Mouse (Mus musculus): ENCODE data around the gene Olfr630. TPM values are rescaled to one million over a fixed set of nuclear protein-coding genes. Genes with fewer than 3 reads are reported as not detected.
"Not testable (repeated sequence)": the region's sequence is repeated elsewhere in the genome, so short reads cannot be mapped to it uniquely, and the experiment has no call there.

Olfr630 gene
- total RNA-seq (2022), result not detected

GRCm38 (mm10) chr7:103757233-103757632 is at the start of gene Olfr630:
TSS of gene Olfr630 (minus strand) at chr7:103757333.
- no peak for DNase-seq (ENCODE audit: low spot score in 2 of 2)

GRCm38 (mm10) chr7:103806856-103807255 is 49.7 kb upstream of the Olfr630 start:
- DNase-seq (ENCODE audit: low spot score in 2 of 2), result no peak

GRCm38 (mm10) chr7:103792669-103793388 is 35.7 kb upstream of the Olfr630 start:
- no peak for DNase-seq (ENCODE audit: low spot score in 2 of 2)

GRCm38 (mm10) chr7:103791721-103792120 is 34.6 kb upstream of the Olfr630 start, which contains the start of gene Olfr67:
TSS of gene Olfr67 (minus strand) at chr7:103791821.
- DNase-seq (ENCODE audit: low spot score in 2 of 2), result no peak

GRCm38 (mm10) chr7:103779598-103779997 is 22.5 kb upstream of the Olfr630 start, which contains the start of gene Olfr68:
TSS of gene Olfr68 (minus strand) at chr7:103779698.
- DNase-seq (ENCODE audit: low spot score in 2 of 2), result no peak

- not testable (repeated sequence) for DNase-seq (ENCODE audit: low spot score in 2 of 2)
Observed at GRCm38 (mm10) chr7:103777652-103778051, 20.5 kb upstream of the Olfr630 start.

GRCm38 (mm10) chr7:103771494-103771893 is 14.4 kb upstream of the Olfr630 start, which contains the start of gene Olfr69:
TSS of gene Olfr69 (minus strand) at chr7:103771594.
- no peak for DNase-seq (ENCODE audit: low spot score in 2 of 2)

- not testable (repeated sequence) for DNase-seq (ENCODE audit: low spot score in 2 of 2)
Observed at GRCm38 (mm10) chr7:103767687-103768086, 10.6 kb upstream of the Olfr630 start.

- DNase-seq (ENCODE audit: low spot score in 2 of 2), result not testable (repeated sequence)
Observed at GRCm38 (mm10) chr7:103762212-103762611, 5.1 kb upstream of the Olfr630 start.

GRCm38 (mm10) chr7:103744843-103745242 is 12.3 kb downstream of the Olfr630 start, which contains the start of gene Olfr629:
TSS of gene Olfr629 (minus strand) at chr7:103744943.
- no peak for DNase-seq (ENCODE audit: low spot score in 2 of 2)

GRCm38 (mm10) chr7:103730074-103730473 is 27.1 kb downstream of the Olfr630 start, which contains the start of gene Olfr628:
TSS of gene Olfr628 (plus strand) at chr7:103730374.
- no peak for DNase-seq (ENCODE audit: low spot score in 2 of 2)

GRCm38 (mm10) chr7:103716398-103716797 is 40.7 kb downstream of the Olfr630 start:
- peak; percentile 7 to 19 for DNase-seq (ENCODE audit: low spot score in 2 of 2)

GRCm38 (mm10) chr7:103714371-103714770 is 42.8 kb downstream of the Olfr630 start, which contains the start of gene Olfr243:
TSS of gene Olfr243 (plus strand) at chr7:103714671.
- DNase-seq (ENCODE audit: low spot score in 2 of 2), result no peak

GRCm38 (mm10) chr7:103712024-103712423 is 45.1 kb downstream of the Olfr630 start:
- no peak for DNase-seq (ENCODE audit: low spot score in 2 of 2)

Other genes with a start within 250 kb of the Olfr630 start
- not detected for gene Olfr610, start 245.2 kb downstream of the Olfr630 start, total RNA-seq (2022)
- not detected for gene Olfr611, start 236.5 kb downstream of the Olfr630 start, total RNA-seq (2022)
- not detected for gene Olfr612, start 214.6 kb downstream of the Olfr630 start, total RNA-seq (2022)
- not detected for gene Olfr613, start 209.3 kb downstream of the Olfr630 start, total RNA-seq (2022)
- not detected for gene Olfr615, start 201.3 kb downstream of the Olfr630 start, total RNA-seq (2022)
- not detected for gene Olfr616, start 188.2 kb downstream of the Olfr630 start, total RNA-seq (2022)
- not detected for gene Olfr617, start 184.3 kb downstream of the Olfr630 start, total RNA-seq (2022)
- gene Olfr618, start 167.2 kb downstream of the Olfr630 start, total RNA-seq (2022), result not detected
- gene Olfr619, start 156.8 kb downstream of the Olfr630 start, total RNA-seq (2022), result not detected
- not detected for gene Olfr620, start 144.8 kb downstream of the Olfr630 start, total RNA-seq (2022)
- gene Olfr622, start 114.6 kb downstream of the Olfr630 start, total RNA-seq (2022), result not detected
- not detected for gene Olfr623, start 93.6 kb downstream of the Olfr630 start, total RNA-seq (2022)
- under 1 TPM in 1 of 4 experiments, not detected in 3; 0.06 TPM for gene Olfr624, start 86.1 kb downstream of the Olfr630 start, total RNA-seq (2022)
- gene Olfr625-ps1, start 74.6 kb downstream of the Olfr630 start, total RNA-seq (2022), result not detected
- gene Olfr243, start 42.7 kb downstream of the Olfr630 start, total RNA-seq (2022), result not detected
- not detected for gene Olfr628, start 27.0 kb downstream of the Olfr630 start, total RNA-seq (2022)
- gene Olfr629, start 12.4 kb downstream of the Olfr630 start, total RNA-seq (2022), result not detected
- not detected for gene Olfr69, start 14.3 kb upstream of the Olfr630 start, total RNA-seq (2022)
- gene Olfr68, start 22.4 kb upstream of the Olfr630 start, total RNA-seq (2022), result not detected
- not detected for gene Olfr67, start 34.5 kb upstream of the Olfr630 start, total RNA-seq (2022)
- gene Hbb-bt, start 56.7 kb upstream of the Olfr630 start, total RNA-seq (2022), result 10 to 100 TPM; 18.7 to 28.1 (median 21.1) TPM
- gene Hbb-bs, start 70.8 kb upstream of the Olfr630 start, total RNA-seq (2022), result 100 to 1,000 TPM; 155 to 350 (median 222) TPM
- gene Hbb-bh2, start 83.2 kb upstream of the Olfr630 start, total RNA-seq (2022), result not detected
- gene Hbb-bh1, start 85.8 kb upstream of the Olfr630 start, total RNA-seq (2022), result not detected
- not detected for gene Hbb-y, start 95.9 kb upstream of the Olfr630 start, total RNA-seq (2022)
- gene Olfr66, start 128.9 kb upstream of the Olfr630 start, total RNA-seq (2022), result not detected
- not detected for gene Olfr64, start 137.2 kb upstream of the Olfr630 start, total RNA-seq (2022)
- gene Olfr65, start 146.2 kb upstream of the Olfr630 start, total RNA-seq (2022), result not detected
- not detected for gene Olfr631, start 171.5 kb upstream of the Olfr630 start, total RNA-seq (2022)
- gene Olfr632, start 177.0 kb upstream of the Olfr630 start, total RNA-seq (2022), result not detected
- gene Olfr633, start 187.1 kb upstream of the Olfr630 start, total RNA-seq (2022), result not detected
- gene Olfr635, start 213.8 kb upstream of the Olfr630 start, total RNA-seq (2022), result under 1 TPM in 3 of 4 experiments, not detected in 1; 0.04 to 0.05 (median 0.04) TPM
- not detected for gene Olfr638, start 241.4 kb upstream of the Olfr630 start, total RNA-seq (2022)